Mouse (Mus musculus): ENCODE data around the gene Usp21. TPM values are rescaled to one million over a fixed set of nuclear protein-coding genes. Genes with fewer than 3 reads are reported as not detected.

Usp21 gene
- total RNA-seq, 2 experiments from 2014 or later: 59.6 to 64.1 TPM

DNA sequence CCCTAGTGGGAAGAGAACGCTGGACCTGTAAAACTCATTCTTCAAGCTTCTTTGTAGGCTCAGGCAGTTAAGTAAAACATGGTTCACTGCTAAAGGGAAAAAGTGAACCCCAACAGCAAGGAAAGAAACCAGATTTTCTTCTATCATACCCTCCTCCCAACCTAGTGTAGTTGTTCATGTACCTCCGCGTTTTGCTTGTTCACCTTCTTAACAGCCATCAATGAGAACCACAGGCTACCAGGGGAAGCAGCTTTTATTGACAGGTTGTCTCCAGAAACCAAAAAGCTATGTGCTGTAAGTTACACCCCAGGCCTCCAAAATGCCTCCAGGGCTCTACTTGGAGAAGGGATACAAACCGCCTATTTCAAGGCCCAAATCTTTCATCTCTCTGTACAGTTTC lies 537 bp upstream of the Usp21 start:
- intact Hi-C loops (cut with DNase I): no loop called here
- DNase-seq (ENCODE audit: low spot score in 2 of 2): no peak

DNA sequence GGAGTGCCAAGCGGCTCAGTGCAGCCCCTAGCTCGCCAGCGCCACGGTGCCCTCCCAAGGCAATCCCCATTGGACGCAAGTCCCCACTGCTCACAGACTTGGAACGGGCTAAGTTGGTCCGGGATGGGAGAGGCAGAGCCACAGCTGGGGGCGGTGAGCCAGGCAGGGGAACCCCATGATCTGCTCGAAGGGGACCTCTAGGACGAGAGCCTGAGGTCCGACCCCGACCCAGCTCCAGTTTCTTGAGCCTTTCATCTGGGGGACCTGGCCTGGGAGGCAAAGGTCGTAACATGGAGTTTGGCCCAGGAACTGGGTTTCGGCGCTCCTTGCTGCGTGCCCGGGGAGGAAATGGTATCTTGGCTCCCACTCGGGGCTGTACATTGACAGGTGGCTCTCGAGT lies 1.3 kb downstream of the Usp21 start:
- intact Hi-C loops (cut with DNase I): no loop called here
- no peak for DNase-seq (ENCODE audit: low spot score in 2 of 2)

DNA sequence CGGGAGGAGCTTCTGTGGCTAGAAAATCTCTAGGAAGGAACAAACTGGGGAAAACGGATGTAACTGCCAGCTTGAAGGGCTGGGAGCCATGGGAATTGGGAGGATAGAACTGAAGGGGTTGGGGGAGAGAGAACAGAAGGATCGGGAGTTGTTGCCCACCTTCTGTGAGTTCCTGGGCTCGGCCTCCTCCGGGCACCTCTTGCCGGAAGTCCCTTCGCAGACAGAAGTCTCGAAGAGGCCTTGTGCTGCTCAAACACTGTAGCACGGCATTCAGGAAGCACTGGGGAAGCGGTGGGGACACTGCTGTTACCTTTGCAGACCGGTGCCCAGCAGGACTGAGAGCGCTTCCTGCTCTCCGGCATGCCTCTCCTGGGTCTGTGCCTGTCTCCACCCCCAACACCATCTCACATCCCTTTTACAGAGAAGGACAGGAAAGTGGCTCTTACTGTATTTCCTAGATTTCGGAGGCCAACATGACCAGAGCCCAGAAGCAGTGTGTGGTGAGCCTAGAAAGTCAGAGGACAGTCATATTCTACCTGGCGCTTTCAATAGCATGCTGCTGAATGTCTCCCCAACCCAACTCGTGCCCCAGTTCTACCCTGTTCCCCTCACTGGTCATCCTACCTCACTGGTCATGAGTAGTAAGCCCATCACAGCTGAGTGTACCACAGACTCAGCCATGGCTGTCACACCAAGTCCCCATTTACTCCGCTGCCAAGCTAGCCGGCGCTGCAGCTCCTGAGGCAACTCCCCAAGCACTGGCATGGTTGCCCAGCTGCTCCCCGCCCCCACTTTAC lies 2.5 kb downstream of the Usp21 start:
- intact Hi-C loops (cut with DNase I): no loop called here
- DNase-seq (ENCODE audit: low spot score in 2 of 2): no peak

DNA sequence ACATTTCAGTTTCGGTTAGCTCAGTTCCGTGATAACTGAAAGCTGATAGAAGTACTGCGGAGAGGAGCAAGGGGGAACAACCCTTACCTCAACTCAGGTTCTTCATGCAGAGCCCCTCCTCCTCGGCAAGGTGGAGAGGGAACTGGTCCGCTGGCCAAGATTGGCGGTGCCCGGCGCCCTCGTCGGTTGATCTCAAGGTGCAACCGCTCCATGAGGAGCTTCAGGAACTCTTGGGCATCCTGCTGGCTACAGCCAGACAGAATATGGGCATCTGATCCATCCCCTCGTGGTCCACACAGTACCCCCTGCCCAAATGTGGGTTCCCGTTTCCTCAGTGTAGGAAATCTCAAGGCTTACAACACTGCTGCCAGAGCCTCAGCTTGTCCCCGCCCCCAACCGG lies 3.3 kb downstream of the Usp21 start:
- intact Hi-C loops (cut with DNase I): no loop called here
- no peak for DNase-seq (ENCODE audit: low spot score in 2 of 2)

DNA sequence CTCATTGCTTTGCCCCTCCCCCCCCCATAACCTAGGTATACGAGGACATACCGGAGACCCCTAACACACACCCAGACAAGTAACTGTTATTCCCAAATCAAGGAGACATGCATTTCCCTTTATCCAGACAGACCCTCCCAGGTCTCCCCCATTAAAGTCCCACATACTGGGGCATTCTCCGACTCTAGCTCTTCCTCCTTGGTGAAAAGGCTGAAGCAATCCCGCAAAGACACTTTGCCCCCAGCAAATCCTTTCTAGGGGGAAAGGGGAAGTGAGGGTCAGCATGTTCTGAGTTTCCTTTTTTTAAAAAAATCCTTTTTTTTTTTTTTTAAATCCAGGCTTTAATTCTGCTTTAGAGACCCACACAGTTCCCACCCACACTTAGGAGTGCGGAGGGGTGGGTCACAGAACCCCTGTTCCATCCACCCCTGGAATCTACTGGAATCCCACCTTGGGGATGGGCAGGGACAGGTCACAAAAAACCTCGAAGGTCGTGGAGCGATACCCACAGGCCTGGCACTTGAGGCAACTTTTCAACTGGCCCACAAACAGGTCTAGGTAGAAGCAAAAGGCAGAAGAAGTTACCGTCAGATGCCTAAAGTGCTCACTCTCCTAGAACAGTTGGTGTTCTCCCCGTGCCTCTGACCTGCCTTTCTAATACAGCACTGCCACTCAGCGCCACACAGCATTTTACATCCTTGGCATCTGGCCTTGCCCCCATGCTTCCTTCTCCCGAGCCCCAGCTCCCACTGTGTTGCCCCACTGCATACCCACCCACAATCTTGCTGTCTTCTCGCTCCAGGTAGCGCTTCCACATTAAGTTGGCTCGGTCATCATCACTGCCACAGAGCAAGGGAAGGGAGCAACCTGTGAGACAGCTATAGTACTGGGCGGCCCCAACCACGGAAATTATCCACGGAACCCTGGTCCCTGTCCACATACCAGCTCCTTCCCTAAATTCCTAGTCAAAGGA lies 4.3 kb downstream of the Usp21 start:
- no peak for DNase-seq (ENCODE audit: low spot score in 2 of 2)
- intact Hi-C loops (cut with DNase I): no loop called here

DNA sequence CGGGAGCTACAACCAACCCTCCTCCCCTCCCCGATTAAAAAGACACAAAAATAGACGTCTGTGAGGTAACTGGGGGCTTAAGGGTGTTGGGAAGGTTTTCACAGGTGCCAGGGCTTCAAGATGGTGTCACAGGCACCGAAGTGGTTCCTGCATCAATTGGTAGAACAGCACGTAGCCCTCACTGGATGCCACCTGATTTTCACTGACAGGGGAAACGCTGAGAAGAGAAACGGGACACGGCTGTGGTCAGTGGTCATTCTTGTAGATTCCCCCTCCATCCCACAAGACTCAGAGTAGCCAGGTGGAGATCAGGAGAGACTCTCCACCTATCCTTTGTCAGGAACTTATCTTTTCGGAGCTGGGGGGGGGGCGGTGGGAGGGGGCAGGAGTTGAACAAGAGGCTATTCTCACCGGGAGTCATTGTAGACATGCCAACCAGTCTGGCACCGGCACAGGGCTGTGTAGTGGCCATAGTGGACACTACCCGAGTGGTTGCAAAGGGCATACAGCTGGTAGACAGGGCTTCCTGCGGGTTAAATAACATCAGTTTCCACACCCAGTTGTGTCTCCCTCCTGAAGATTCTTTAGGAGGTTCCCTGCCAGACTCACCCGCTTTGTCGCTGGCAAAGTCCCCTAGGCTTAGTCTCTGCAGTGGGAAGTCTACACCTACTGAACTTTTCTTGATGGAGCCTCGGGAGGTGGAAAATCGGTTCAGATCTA lies 5.5 kb downstream of the Usp21 start:
- DNase-seq (ENCODE audit: low spot score in 2 of 2): no peak
- intact Hi-C loops (cut with DNase I): no loop called here

DNA sequence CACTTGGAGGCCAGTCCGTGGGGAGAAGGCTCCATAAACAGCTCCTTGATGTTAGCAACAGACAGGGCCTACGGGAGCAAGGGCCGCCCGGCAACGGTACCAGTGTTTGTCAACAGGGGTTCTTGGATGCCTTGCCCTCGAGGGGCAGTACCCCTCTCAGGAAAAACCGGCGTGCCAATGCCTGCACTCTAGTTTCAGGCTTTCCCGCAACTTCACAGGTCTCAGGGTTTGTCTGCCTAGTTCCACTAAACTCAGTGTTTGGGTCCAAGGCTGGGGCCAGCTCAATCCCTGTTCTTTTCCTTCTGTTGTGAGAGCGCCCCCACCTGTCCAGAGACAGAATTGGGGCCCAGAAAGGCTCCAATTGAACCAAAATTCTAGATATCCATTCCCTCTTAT lies 6.3 kb downstream of the Usp21 start:
- intact Hi-C loops (cut with DNase I): loop anchor here (1.0 kb wide), 1 partner anchor 34 kb away; no protein-coding TSS in a partner anchor
- DNase-seq (ENCODE audit: low spot score in 2 of 2): peak; percentile 76 to 81

DNA sequence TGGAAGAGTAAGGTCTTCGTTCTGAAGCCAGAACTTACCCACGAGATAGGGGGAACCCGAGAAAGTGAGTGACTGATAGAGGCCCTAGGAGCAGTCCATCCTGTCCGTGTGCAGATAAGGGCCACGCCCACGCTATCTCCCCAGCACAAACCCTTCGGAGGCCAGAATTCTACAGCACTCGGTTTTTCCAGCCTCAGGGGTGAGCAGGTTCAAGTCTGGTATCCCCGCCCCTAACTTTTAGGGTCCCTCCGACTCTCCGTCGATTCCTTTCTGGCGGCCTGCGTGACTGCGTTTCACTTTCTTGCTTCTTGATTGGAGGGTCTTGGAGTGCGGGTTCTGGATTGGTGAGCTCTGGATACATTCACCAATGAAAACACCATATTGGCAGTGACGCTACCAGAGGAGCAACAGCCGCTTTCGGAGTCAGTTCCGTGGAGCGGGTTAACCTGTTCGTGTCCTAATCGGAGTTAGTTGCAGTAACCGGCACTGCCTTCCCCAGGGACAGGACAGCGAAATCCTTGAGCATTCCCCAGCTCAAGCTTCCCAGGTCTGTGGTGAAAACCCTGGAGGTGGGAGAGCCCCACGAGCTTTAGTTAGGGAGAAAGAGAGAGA lies 6.8 kb downstream of the Usp21 start, which contains the start of gene Ppox:
TSS of gene Ppox (minus strand) at position 271 of the 612 bp plus-strand sequence.
- peak; percentile 92 to 99 for DNase-seq (ENCODE audit: low spot score in 2 of 2)
- intact Hi-C loops (cut with DNase I): loop anchor here (1.0 kb wide), 1 partner anchor 34 kb away; no protein-coding TSS in a partner anchor

DNA sequence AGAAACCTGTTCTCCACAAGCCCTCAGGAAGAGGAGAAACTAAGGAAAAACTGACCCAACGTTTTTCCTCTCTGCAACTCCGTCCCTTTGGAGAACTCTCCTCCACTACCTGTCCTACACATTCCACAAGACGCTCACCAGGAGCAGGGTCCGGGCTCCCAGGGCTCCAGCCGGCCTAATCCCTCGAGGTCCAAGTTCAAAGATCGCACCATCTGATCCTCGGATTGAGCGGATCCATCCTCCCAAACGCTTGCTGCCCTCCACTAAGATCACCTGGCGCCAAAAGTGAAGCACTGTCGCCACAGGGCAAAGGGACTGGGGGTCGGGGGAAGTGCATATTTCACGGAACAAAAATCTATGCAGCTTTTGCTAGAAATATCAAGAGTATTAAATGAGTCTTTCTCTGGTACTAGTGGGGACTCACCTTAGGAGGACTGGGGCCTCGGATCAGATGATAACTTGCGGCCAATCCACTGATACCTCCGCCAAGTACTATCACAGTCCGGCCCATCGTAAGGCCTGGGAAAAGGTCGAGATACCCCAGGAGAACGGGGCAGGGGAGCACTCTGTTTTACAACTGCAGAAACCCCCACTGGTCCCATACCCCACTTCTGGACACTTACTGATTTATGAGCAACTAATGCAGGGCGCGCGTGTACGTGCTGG lies 7.4 kb downstream of the Usp21 start:
- no peak for DNase-seq (ENCODE audit: low spot score in 2 of 2)
- intact Hi-C loops (cut with DNase I): no loop called here

DNA sequence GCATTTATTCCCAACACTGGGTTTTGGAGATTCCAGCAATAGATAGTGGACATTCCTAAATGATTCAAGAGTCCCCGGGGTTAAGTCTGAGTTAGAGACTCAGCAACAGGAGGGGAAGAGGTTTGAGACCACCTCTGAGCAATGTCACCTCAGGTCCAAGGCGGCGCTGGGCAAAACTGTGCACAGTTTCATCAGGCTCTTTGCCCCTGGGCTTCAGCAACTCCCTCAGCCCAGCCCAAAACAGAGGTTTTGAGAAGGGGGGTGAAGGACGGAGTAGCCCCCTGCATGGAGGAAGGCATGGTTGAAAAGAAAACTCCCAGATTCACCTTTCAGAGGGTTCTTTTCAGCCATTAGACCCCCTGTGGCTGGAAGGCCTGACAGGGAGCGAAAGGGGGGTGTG lies 8.1 kb downstream of the Usp21 start:
- no peak for DNase-seq (ENCODE audit: low spot score in 2 of 2)
- intact Hi-C loops (cut with DNase I): no loop called here

DNA sequence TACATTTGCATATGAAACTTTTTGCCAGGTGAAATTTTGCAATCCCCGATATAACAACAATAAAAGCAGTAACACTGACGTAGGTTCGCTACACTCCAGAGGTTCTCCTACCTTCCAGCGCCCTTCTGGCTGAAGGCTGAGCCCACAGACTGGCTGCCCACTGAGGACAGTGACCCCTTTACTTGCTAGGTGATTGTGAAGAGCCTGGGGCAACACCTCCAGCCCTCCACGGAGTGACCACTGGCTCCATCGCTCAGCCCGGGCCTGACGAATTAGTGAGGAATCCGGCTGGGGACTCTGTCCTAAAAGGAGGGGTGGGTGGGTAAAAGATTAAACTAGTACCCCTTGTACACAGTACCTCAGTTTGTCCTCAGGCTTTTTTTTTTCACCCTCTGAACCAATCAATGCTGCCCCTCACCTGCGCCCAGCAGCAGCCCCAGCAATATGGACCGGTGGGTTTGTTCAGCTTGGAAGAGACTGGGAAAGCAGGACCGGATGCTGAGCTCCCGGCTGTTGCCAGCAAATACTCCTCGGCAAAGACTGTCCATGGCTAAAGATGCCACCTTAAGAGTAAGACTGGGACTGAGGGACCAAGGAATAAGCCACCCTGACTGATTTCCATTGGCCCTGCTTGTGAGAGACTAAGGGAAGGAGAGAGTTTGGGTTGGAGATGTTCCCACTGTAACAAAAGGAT lies 8.6 kb downstream of the Usp21 start:
- intact Hi-C loops (cut with DNase I): no loop called here
- DNase-seq (ENCODE audit: low spot score in 2 of 2): no peak

DNA sequence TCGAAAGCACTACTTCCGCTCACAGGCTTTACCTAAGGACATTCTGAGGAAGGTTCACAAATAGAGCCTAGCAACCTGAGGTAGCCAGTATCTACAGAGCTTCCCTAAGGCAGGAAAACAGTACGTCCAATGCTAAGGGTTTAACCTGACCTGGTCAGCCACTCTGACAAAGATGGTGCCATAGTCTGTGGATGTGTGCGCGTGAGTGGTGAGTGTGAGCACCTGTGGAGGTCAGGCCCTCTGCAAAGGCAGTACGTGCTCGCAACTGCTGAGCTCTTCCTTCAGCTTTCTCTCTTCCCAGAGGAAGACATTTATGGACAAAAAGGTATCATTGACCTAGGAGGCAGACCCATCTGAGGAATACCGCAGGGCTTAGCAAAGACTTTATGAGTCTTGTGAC lies 9.4 kb downstream of the Usp21 start:
- intact Hi-C loops (cut with DNase I): no loop called here
- no peak for DNase-seq (ENCODE audit: low spot score in 2 of 2)

DNA sequence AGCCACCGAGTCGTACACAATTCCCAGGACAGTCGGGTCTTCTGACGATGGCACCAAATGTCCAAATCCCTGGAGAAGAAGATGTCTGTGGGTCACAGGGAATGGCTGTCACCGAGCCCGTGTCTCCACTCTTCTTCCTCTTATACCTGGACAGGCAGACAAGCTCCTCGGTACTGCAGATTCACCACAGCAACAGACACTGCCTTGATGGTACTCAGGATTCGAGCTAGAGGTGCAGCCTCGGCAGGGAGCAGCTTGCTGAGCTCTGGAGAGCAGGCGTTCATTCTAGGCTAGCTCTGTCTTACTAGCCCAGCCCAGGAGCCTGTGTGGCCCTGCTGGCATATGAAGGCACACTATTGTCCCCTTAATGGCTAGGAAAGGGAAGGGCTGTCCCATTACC lies 10.1 kb downstream of the Usp21 start:
- DNase-seq (ENCODE audit: low spot score in 2 of 2): no peak
- intact Hi-C loops (cut with DNase I): no loop called here

DNA sequence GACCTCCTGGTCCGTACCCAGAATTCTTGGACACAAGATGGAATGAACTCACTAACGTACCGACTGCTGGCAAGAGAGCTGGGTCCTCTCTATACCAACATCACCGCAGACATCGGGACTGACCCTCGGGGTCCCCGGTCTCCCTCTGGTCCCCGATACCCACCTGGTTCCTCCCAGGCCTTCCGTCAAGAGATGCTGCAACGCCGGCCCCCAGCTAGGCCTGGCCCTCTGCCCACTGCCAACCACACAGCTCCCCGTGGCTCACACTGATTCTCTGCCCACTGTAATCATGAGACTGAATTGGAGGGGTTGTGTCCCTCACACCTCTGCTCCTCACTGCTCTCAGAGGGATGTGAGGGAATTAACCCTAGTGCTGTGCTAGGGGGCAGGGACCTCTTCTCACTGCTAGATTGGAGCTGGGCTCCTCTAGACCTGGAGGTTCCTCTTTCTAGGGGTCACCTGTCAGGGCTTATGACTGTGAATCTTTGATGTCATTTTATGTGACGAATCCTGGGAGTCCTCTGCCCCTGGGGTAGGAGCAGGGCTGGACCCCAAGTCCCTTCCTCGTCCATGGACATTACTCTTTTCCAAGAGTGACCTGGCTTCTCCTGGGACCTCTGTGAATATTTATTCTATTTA lies 11.6 kb downstream of the Usp21 start:
- no peak for DNase-seq (ENCODE audit: low spot score in 2 of 2)
- intact Hi-C loops (cut with DNase I): no loop called here

DNA sequence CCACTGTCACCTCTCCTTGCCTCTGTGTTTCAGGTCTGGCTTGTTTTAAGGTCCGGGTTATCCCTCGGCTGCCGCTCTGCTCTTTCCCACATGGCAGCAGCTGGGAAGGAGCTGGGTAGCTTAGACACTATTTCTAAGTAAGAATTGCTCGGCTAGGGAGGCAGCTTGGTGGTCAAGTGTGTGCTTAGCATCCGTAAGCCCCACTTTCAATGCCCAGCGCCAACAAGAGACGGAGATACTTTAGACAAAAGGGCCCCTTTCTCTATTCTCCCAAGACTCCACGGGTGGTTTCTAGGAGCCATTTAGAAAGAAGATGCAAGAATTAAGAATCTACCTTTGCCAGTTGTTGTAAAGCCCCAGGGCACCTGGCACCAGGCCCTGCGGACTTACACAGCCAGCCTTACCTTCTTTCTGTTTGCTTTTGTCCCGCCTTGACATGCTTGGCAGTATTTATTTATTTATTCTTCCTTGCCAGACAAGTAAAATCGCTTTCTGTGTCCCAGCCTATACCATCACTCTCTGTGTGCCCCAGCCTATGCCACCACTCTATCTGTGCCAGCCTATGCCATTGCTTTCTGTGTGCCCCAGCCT lies 12.6 kb downstream of the Usp21 start:
- intact Hi-C loops (cut with DNase I): no loop called here
- no peak for DNase-seq (ENCODE audit: low spot score in 2 of 2)

DNA sequence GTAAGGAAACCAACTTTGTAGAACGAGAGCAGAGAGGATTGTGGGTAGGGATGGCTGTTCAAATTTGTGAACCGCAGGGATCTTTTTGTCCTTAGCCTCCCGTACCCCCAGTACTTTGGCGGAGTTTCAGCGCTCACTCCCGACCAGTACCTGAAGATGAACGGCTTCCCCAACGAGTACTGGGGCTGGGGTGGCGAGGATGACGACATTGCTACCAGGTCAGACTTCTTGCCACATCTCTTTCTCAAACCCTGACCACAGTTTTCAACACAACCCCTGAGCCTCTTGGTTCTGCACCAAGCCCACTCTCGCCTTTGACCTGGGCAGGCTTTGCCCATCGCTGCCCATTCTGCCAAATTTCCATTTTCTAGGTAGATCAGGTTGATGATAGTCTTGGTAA lies 13.6 kb downstream of the Usp21 start:
- intact Hi-C loops (cut with DNase I): no loop called here
- DNase-seq (ENCODE audit: low spot score in 2 of 2): no peak

DNA sequence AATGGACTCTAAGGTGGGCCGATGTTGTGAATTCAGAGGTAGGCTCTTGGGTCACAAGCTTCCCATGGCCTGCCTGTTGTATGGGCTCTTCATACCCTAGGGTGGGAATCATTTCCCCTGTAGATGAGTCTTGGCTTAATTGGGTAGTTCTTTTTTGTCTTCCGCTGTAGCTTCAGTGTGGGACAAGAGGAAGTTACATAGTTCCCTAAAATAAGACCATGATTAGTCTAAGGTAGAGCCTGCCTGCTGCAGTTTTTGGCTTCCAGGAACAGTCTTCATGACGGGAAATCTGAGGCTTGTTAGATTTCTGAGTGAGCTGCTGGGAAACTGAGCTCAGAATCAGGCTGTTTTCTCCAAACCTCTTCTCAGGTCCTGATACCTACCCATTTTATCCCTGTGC lies 15.7 kb downstream of the Usp21 start:
- DNase-seq (ENCODE audit: low spot score in 2 of 2): no peak
- intact Hi-C loops (cut with DNase I): no loop called here

DNA sequence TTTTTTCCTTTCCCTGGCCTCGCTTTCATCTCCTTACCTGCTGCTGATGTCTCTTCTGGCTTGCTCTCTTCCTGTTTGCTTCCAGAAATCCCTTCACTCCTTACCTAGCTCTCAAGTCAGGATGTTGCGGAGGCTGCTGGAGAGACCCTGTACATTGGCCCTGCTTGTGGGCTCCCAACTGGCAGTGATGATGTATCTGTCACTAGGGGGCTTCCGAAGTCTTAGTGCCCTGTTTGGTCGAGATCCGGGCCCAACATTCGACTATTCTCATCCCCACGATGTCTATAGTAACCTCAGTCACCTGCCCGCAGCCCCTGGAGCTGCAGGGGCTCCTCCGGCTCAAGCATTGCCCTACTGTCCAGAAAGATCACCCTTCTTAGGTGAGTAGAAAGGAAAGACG lies 16.2 kb downstream of the Usp21 start:
- DNase-seq (ENCODE audit: low spot score in 2 of 2): no peak
- intact Hi-C loops (cut with DNase I): no loop called here
